Mouse (Mus musculus) stomach, embryonic 14.5 days (tissue): ENCODE measurements around the gene Cd48. TPM values are rescaled to one million over a fixed set of nuclear protein-coding genes. Genes with fewer than 3 reads are reported as not detected.

Source experiments
- ATAC-seq: fragments of 200-750 bp; cut with Nextera tagmentation; 2 replicates; pipeline ENCODE4 v1.8.0; 2017; ENCODE audit warnings: low read depth, moderate TSS enrichment; ENCODE audit not compliant: insufficient number of reproducible peaks, insufficient read depth, low FRiP score
- H3K27ac ChIP-seq: fragments of 300-500 bp; sonication (generic); 2 replicates; pipeline ENCODE4 v1.5.1; 2014; ENCODE audit warnings: mild to moderate bottlenecking, low read length, moderate library complexity, mixed read lengths
- H3K27me3 ChIP-seq: fragments of 300-500 bp; sonication (generic); 2 replicates; pipeline ENCODE4 v1.6.1; 2014; ENCODE audit warnings: low read length, control low read depth, mixed read lengths; ENCODE audit not compliant: control insufficient read depth, insufficient read depth
- H3K36me3 ChIP-seq: fragments of 300-500 bp; sonication (generic); 2 replicates; pipeline ENCODE4 v1.6.1; 2014; ENCODE audit warnings: mild to moderate bottlenecking, control low read depth, low read length, moderate library complexity, mixed read lengths; ENCODE audit not compliant: control insufficient read depth, insufficient read depth
- H3K4me1 ChIP-seq: fragments of 300-500 bp; sonication (generic); 2 replicates; pipeline ENCODE4 v1.6.1; 2014; ENCODE audit warnings: low read length, control low read depth, mixed read lengths; ENCODE audit not compliant: control insufficient read depth, insufficient read depth
- H3K4me2 ChIP-seq: fragments of 300-500 bp; sonication (generic); replicated peaks from 2 replicates; pipeline ENCODE4 v1.6.1; 2014; ENCODE audit warnings: low read depth, low read length, control low read depth
- H3K4me3 ChIP-seq: fragments of 300-500 bp; sonication (generic); 2 replicates; pipeline ENCODE4 v1.5.1; 2014; ENCODE audit warnings: low read depth, low read length, control low read depth
- H3K9ac ChIP-seq: fragments of 300-500 bp; sonication (generic); replicated peaks from 2 replicates; pipeline ENCODE4 v1.6.1; 2014; ENCODE audit warnings: low read depth, mild to moderate bottlenecking, control low read depth, low read length, moderate library complexity, mixed read lengths
- H3K9me3 ChIP-seq: fragments of 300-500 bp; sonication (generic); 2 replicates; pipeline ENCODE4 v1.6.1; 2016; ENCODE audit warnings: low read depth, low read length, control low read depth; ENCODE audit not compliant: control insufficient read depth
- WGBS: fragments of 180-500 bp; shearing (Covaris S2); extraction: QIAGEN DNeasy Blood & Tissue Kit; methylation state at CpG from one replicate; pipeline ENCODE4 v1.1.7; 2014; 5-methylcytosine and 5-hydroxymethylcytosine counted together
- microRNA-seq: library from miRNA; unstranded; fragments of <30 nt; microRNA quantifications from one replicate; pipeline ENCODE4, GENCODE M21; 2016
- polyA plus RNA-seq: library from polyadenylated mRNA; unstranded; fragments of >200 nt; fragmentation: Nextera tagmentation; extraction: Ambion mirVana; gene quantifications from 2 replicates; pipeline ENCODE4 v1.2.1, GENCODE M21; 2014

Cd48 gene
- polyA plus RNA-seq, 1 experiment from 2014 or later, result 3.2 TPM

DNA sequence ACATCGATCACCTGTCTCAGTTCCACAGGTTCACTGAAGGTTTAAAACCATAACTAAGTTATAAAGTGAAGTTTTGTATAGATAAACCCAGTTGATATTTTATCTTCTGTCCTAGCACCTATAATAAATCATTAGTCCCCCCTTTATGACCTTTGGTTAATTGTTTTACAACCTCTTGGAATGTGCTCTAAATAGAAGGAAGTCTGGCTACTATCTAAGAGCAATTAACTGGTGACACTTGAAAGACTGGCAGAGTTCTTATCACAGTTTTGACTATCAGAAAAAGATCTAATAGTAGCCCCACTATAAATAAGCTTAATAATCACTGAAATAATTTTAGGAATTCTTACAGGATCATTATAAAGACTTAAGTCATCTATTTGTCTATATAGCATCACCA is 34.4 kb downstream of the Cd48 start:
- ATAC-seq, result no peak
- no peak overlapping the region for H3K27ac ChIP-seq
- 34% methylated on average over 1 of the region's 1 CpGs for WGBS

DNA sequence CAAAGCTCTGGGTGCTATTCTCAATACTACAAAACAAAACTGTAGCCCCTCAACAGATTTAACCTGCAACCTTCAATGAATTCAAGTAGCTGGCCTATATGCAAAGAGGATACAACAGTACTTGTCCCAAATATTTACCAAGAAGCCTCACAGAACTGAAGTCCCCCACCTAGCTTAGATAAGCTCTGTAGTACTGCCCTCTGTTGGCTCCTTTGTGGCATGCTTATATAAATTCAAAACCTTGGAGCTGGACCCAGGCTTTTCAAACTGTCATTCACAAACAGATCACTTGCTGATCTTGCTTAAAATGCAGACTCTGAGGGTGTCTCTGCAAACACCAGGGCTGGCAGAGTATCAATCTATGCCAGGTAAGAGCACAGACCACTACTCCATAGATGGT is 49.4 kb downstream of the Cd48 start:
- Histone ChIP-seq H3K4me2 (no peak overlapping the region), H3K36me3 (no peaks in the 10 kb centered on the region), H3K9ac (no peak overlapping the region), H3K4me3 (no peak overlapping the region), H3K27ac (no peak overlapping the region), H3K4me1 (no peaks in the 10 kb centered on the region), H3K9me3 (no peaks in the 10 kb centered on the region), H3K27me3 (no peaks in the 10 kb centered on the region)
- no peak for ATAC-seq

More for the DNA sequence above, 34.4 kb downstream of the Cd48 start:
- Histone ChIP-seq H3K4me3 (no peak overlapping the region), H3K9me3 (no peaks in the 10 kb centered on the region), H3K36me3 (no peaks in the 10 kb centered on the region), H3K9ac (no peak overlapping the region), H3K27me3 (no peaks in the 10 kb centered on the region), H3K4me1 (no peaks in the 10 kb centered on the region), H3K4me2 (no peak overlapping the region)

DNA sequence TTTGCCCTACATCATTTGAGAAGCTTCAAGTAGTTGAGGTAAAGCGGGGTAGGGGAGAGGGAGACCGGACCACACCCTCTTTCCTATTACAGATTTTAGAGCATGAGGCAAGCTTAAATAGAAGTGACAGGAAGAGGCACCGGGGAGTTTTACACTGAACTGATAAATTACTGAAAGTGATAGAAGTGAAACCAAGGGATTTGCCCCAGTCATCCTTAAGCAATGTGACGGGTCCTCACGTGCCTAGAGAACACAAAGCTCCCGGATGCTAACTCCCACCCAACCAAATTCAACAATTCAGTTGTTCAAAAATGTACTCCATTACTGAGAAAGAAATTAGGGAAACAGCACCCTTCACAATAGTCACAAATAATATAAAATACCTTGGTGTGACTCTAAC is 53.1 kb downstream of the Cd48 start:
- H3K27ac ChIP-seq, result no peak overlapping the region
- no peak for ATAC-seq
- no peaks in the 10 kb centered on the region for H3K36me3 ChIP-seq
- H3K4me3 ChIP-seq, result no peak overlapping the region
- H3K9ac ChIP-seq, result no peak overlapping the region
- no peaks in the 10 kb centered on the region for H3K27me3 ChIP-seq
- 76% methylated on average over 6 of the region's 6 CpGs for WGBS
- H3K4me1 ChIP-seq, result no peaks in the 10 kb centered on the region
- H3K9me3 ChIP-seq, result no peaks in the 10 kb centered on the region
- H3K4me2 ChIP-seq, result no peak overlapping the region

DNA sequence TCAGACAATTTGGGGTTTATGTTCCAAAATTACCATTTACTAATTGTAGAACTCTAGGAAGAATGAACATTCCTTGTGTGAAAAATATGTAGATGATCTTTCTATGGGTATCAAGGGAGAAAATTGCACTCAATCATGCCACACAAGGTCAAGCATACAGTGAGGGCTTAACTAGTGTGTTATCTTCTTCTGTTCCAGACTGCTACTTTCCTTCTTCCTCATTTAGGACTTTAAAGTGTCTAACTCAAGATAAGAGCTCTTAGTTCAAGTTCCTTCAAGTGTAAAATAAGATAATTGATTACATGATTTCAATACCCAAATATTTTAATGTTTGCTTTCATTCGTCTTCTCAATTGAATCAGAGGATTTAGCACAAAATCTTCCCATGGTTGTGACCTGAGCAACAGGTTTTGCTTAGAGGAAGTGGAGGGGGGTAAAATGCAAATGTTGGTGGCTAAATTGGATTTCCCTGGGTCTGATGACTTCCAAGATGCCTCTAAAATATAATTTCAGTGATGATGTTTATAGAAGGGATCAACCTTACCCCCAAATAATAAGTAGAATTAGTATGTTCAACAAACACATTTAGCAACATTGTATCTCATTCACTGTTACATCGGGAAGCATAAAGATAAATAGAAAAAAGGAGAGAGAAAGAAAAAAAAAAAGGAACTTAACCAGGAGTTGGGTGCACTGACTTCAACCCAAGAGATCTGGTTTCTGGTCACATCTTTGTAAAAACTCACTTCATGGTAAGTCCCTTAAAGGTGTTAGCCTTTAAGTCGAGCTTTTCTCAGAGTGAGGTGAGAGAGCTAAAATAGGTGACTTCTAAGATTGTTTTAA is 66.5 kb downstream of the Cd48 start:
- no peaks in the 10 kb centered on the region for H3K27me3 ChIP-seq
- H3K4me1 ChIP-seq, result no peaks in the 10 kb centered on the region
- H3K9me3 ChIP-seq, result no peaks in the 10 kb centered on the region
- H3K27ac ChIP-seq, result no peak overlapping the region
- H3K4me2 ChIP-seq, result no peak overlapping the region
- no peak overlapping the region for H3K4me3 ChIP-seq
- ATAC-seq, result no peak
- WGBS, result 83% methylated on average over 3 of the region's 3 CpGs
- H3K36me3 ChIP-seq, result no peaks in the 10 kb centered on the region
- no peak overlapping the region for H3K9ac ChIP-seq

Small RNAs within 50 kb of the gene (microRNA-seq; reads per million reads assigned to microRNA genes)
- gene Mir7683, result not detected

Other genes starting within 250 kb of the Cd48 start
- gene F11r, start 244.5 kb upstream of the Cd48 start, polyA plus RNA-seq, result 119 and 127 TPM in 2 replicates
- 14.5 and 14.6 TPM in 2 replicates for gene Alyref2, start 178.5 kb upstream of the Cd48 start, polyA plus RNA-seq
- not detected in 2 replicates for gene Itln1, start 146.7 kb upstream of the Cd48 start, polyA plus RNA-seq
- gene Cd244a, start 122.8 kb upstream of the Cd48 start, polyA plus RNA-seq, result 0.21 and 0.26 TPM in 2 replicates
- not detected in 2 replicates for gene Ly9, start 74.6 kb upstream of the Cd48 start, polyA plus RNA-seq
- 0.14 TPM in 1 of 2 replicates, not detected in the other for gene Slamf7, start 29.0 kb upstream of the Cd48 start, polyA plus RNA-seq
- gene Slamf1, start 85.1 kb downstream of the Cd48 start, polyA plus RNA-seq, result 0.06 and 0.19 TPM in 2 replicates
- gene Cd84, start 157.7 kb downstream of the Cd48 start, polyA plus RNA-seq, result 1.1 and 2.1 TPM in 2 replicates
- not detected in 2 replicates for gene Gm10521, start 213.7 kb downstream of the Cd48 start, polyA plus RNA-seq
- gene Slamf6, start 235.5 kb downstream of the Cd48 start, polyA plus RNA-seq, result 0.17 TPM in 1 of 2 replicates, not detected in the other